Mouse (Mus musculus) right cerebral cortex, adult 18-20 months (tissue): Measurements from ENCODE around the gene Olfr1036.
"Not testable (repeated sequence)": the region's sequence is repeated elsewhere in the genome, so short reads cannot be mapped to it uniquely, and the experiment has no call there.

Experiments
- DNase-seq: peaks from one replicate; pipeline ENCODE4 v3.0.0; 2022; ENCODE audit warnings: mixed read lengths

The Olfr1036 gene

GRCm38 (mm10) chr2:86073692-86074091, at the start of gene Olfr1036:
TSS of gene Olfr1036 (plus strand) at chr2:86073992.
- DNase-seq, result not testable (repeated sequence)

GRCm38 (mm10) chr2:86045561-86045960, 28.2 kb upstream of the Olfr1036 start, which contains the start of gene Olfr1034:
TSS of gene Olfr1034 (plus strand) at chr2:86045861.
- DNase-seq, result no peak

DNA sequence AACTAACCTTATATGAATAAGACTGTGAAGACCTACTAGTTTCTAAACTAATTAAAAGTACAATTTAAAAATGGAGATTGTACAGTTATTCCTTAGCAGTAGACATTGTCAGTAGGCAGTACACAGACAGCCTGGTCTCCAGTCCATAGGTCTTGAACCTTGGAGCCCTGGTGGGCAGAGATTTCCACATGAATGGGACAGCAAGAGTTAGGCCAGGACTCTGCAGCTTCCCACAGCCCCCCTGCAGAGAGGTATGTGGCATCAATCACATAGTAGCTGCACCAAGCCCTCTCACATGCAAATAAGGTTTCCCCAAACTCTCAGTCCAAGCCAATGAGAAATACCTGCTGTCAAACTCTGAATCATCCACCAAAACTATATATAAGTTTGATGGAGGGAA, 23.0 kb upstream of the Olfr1036 start:
- DNase-seq, result not testable (repeated sequence)

- DNase-seq, result not testable (repeated sequence)
These were observed 10.0 kb upstream of the Olfr1036 start for GRCm38 (mm10) chr2:86063766-86064165.

GRCm38 (mm10) chr2:86070189-86070588, 3.6 kb upstream of the Olfr1036 start:
- no peak for DNase-seq

- DNase-seq, result not testable (repeated sequence)
These were observed 6.7 kb downstream of the Olfr1036 start for GRCm38 (mm10) chr2:86080478-86080877.

- no peak for DNase-seq
These were observed 13.5 kb downstream of the Olfr1036 start, which contains the start of gene Olfr1037 for GRCm38 (mm10) chr2:86087285-86087684. TSS of gene Olfr1037 (minus strand) at chr2:86087385.
